Mouse (Mus musculus) induced T-regulatory cell, adult 2 months (primary cell): ENCODE results near the gene Nxn.

Experiments
- DNase-seq: peaks from one replicate; pipeline ENCODE4 v3.0.0-alpha.2; 2012; ENCODE audit warnings: low read depth

Gene Nxn

DNA sequence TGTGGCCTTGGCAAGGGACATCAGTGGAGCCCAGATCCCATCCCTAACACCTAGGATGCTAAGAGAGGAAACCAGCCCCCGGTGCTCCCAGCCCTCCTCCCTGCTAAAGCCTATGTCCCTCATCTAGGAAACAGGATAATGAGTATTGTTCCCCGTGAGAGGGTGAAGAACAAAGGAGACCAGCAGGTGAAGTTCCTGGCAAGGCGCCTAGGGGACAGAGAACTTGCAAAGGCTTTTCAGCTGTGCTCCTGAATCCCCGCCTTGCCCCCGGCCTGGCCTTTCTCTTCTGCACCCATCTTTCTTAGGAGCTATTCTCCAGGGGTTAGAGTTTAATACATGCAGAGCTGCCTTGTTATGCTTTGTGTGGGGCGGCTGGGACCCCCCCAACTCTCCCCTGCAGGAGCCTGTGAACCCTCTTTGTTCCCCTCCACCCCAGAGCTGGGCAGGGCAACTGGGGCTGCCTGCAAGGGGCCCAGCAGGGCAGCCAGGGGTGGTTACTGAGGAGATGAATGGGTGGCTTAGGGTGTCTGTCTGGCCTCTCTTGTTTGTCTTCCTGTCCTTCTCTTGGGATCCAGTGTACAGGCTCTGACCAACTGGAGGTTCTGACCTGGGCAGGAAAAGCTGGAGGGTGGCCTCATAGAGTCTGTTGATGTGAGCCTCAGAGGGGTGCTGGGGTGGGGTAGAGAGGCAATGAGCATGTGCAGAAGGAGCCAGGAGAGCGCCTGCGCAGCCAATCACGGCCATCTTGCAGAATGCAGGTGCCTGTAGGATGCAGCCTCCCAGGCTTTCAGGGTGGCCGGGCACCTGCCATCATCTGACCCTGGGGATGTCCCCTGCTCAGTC, 138.5 kb downstream of the Nxn start:
- no peak for DNase-seq

- DNase-seq: no peak
Measured at GRCm38 (mm10) chr11:76258511-76258910, 140.4 kb downstream of the Nxn start.

DNA sequence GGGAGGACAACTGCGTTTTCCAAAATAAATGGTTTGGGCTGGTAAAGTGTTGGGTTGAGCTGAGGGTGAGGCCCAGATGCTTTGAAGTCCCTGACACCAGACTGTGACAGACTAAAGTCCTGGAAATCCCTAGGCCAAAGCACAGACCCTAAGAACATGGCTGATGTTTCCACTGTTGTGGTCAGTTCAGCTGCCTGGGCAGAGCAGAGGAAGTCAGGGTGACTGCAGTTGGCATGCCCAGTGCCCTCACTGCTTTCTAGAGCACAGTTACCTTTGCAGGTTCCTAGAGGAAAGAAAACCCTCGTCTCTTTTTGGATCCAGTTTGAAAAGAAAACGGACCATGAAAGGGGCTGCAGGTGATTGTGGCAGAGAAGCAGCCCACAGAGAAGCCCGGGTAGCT, 141.6 kb downstream of the Nxn start:
- no peak for DNase-seq

DNA sequence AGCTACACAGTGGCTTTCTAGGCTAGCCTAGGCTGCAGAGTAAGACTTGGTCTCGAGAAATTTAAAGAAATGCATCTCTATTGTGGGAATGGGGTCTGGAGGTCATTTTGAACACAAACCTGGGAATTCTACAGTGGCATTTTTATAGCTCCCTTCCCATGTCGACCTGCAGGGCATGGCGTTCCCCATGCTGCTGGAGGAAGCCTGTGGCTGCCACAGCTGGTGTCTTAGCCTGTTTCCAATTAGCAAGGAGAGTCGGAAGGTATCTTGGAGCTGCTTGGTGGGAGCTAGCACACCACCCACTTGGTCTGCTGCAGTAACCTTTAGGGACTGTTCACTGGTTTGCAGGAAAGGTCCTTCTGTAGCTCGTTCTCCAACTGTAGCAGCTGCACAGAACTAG, 142.8 kb downstream of the Nxn start:
- no peak for DNase-seq

DNA sequence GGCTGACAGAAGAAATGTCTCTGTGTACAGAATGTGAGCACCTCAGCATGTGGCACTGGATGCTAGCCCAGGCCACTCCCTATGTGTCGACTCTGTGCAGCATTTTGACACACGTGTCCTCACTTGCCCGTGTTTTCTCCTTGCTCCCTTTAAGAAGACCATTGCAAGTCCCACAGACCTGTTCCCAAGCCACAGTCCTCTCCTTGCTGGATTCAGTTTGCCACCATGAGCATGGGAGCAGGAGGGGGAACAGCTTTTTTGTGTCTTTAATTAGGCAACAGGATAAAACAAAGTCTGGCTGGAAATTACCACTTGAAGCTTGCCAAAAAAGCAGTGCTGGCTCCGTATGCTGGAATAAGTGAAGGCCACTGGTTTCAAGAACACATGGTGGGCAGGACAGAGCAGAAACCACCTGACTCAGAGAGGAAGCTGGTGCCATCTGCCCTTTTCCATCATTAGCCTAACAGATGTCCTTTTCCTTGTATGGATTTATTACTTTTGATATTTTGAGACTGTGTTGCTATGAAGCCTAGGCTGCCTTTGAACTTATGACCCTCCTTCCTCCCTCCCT, 143.4 kb downstream of the Nxn start:
- no peak for DNase-seq

GRCm38 (mm10) chr11:76253918-76254264, 145.0 kb downstream of the Nxn start:
- no peak for DNase-seq

GRCm38 (mm10) chr11:76253145-76253917, 145.6 kb downstream of the Nxn start:
- DNase-seq: peak; percentile 89

DNA sequence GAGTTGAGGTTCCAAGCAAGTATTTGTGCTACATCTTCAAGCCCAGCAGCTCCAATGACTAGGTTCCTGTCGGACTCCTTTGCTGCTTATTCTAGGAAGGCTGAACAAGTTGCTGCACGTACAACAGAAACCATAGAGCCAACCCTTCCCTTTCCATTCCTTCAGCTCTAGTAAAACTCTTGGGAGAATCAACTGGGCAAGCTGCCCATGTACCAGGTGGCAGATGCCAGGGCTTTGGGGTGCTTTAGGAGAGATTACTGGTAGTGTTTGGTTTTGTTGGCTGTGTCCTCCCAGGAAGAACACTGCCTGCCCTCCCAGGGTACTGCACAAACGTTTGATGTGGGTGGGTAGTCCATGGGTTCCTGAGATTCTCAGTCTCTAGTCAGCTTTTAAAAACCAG, 146.9 kb downstream of the Nxn start:
- DNase-seq: no peak

DNA sequence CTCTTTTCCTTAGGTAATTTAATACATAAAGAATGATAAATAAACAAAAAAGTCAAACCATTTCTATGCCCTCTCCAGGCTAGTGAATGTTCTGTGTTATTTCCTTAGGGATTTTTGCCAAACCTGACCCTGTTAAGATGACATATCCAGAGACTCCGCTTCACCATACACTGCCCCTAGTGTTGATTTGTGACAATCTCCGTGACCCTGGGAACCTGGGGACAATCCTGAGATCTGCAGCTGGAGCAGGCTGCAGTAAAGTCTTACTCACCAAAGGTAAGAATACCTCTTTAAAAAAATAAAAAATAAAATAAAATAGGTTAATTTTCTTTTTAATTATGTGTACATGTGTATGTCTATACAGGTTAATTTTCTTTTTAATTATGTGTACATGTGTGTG, 151.7 kb downstream of the Nxn start:
- no peak for DNase-seq

DNA sequence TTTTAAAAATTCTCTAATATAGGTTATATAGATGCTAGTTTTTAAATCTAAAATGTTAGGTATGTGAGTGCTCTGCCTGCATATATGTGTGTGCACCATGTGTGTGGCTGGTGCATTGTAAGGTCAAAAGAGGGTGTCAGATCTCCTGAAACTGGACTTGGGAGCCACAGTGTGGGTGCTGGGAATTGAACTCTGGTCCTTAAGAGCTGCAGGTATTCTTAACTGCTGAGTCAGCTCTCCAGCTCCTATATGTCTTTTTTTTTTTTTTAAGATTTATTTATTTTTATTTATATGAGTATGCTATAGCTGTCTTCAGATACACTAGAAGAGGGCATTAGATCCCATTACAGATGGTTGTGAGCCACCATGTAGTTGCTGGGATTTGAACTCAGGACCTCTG, 152.5 kb downstream of the Nxn start:
- no peak for DNase-seq

DNA sequence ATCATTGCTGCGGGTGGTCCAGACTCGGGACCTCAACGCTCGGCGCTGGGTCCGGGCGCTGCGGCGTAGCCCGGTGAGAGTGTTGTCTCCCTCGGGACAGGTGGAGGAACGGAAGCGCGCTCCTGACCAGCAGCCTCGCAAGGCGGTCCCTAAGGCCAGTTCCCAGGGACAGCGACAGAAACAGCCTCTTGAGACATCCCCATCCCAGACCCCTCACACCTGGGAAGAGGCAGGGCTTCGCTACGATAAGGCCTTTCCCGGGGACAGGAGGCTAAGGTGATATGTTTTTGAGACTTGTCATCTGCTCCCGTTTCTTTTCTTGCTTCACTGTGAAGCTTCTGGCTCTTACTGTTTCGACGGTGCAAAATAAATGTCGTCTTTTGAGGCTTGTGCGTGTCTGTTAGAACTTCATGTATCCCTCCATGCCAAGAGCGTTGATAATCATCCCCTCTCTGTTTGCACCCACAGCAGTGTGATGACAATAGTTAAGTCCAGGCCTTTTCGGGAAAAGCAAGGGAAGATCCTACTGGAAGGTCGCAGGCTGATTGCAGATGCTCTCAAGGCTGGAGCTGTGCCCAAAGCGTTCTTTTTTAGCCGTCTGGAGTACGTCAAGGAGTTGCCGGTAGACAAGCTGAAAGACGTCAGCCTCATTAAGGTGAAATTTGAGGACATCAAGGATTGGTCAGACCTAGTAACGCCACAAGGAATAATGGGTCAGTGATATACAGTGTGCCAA, 155.0 kb downstream of the Nxn start:
- no peak for DNase-seq

DNA sequence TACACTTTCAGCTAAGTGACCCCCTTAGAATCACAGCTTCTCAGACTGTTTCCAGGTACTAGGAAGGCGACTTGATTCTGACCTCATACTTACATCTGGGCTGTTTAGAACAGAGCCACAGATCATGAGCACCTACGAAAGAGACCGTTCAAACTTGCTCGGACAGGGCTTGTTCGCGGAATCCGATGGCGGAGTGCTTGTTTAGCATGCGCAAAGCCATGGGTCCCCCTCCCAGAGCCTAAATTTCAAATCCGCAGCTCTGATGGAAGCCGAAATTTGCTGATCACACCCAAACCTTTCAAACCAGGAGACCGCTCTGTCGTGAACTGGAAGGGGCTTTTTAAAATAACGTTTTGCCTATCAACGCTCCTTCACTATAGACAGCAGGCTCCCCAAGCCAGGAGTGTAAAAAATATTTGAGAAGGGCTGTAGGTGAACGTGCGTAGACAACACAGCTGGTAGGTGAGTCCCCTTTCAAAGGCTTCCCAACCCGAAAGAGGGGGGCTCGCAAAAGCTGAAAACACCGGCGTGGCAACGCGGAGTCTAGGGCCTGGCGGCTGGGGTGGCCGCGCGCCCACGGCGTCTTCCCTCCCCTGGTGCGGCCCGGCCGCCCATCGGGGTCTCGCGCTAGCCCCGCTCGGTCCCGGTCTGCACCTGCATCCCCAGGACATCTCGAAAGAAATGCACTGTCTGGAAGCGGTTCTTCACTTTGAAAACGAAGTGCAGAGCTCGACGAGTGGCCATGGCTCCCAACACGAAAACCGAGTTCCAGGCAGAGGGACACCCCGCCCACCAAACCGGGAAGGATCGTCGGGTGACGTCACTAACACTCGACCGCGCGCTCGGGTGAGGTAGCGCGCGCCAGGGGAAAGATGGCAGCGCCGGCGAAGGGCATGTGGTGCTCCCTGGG, 155.8 kb downstream of the Nxn start, which contains the start of the genes Mrm3 and Glod4:
TSS of gene Mrm3 (plus strand) at position 815 of the 910 bp plus-strand sequence.
TSS of gene Glod4 (minus strand) at position 825 of the 910 bp plus-strand sequence.
- peak; percentile 92 for DNase-seq

DNA sequence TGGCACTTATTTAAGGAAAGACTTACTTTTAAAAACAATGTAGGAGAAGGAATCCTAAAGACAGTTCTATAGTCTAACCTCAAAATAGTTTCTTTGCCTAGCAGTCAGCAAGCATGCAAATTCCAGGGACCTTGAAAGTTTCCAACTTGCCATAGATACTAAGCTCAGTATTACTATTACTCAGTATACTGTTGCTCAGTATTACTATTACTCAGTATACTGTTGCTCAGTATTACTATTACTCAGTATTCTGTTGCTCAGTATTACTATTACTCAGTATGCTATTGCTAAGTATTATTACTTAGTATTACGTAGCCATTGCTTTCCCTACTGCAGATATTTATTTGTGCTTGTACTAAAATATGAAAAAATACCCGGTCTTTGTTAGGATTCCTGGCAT, 159.2 kb downstream of the Nxn start:
- DNase-seq: no peak

DNA sequence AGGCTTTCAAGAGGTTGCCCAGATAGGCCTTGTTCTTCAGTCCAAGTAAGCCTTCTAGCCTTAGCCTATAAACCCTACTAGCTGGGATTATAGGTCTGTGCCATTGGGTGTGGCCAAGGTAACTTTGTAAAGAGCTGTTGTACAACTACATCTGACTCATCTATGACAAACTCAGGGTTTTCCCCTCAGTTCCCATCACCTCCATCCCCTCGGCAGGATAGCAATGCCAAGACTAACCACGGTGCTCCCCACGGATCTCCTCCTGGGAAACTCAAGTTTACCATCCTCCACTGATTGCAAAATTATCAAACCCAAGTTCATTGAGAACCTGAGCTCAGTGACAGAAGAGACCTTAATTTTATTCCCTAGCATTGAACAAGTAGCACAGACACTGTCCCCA, 162.8 kb downstream of the Nxn start:
- DNase-seq: no peak

- DNase-seq: no peak
Measured at GRCm38 (mm10) chr11:76225051-76225450, 173.9 kb downstream of the Nxn start.

DNA sequence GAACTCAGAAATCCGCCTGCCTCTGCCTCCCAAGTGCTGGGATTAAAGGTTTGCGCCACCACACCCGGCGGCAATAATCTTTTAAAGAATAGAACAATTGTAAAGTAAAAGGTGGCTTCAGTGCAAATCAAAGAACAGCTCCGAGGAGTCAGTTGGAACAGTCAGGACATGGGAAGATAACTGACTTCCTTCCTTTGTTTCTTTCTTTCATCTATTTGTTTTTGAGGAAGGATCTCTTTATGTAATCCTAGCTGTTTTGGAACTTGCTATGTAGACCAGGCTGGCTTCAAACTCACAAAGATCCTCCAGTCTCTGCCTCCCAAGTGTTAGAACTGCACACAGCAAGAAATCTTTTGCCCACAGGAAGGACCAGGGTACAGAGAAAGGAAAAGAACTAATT, 174.3 kb downstream of the Nxn start:
- DNase-seq: no peak

GRCm38 (mm10) chr11:76217390-76217800, 181.5 kb downstream of the Nxn start, which contains the start of the genes Dbil5 and Gemin4:
TSS of gene Dbil5 (plus strand) at chr11:76217608.
TSS of gene Gemin4 (minus strand) at chr11:76217664.
- DNase-seq: peak; percentile 99

GRCm38 (mm10) chr11:76216681-76217389, 182.1 kb downstream of the Nxn start:
- no peak for DNase-seq

DNA sequence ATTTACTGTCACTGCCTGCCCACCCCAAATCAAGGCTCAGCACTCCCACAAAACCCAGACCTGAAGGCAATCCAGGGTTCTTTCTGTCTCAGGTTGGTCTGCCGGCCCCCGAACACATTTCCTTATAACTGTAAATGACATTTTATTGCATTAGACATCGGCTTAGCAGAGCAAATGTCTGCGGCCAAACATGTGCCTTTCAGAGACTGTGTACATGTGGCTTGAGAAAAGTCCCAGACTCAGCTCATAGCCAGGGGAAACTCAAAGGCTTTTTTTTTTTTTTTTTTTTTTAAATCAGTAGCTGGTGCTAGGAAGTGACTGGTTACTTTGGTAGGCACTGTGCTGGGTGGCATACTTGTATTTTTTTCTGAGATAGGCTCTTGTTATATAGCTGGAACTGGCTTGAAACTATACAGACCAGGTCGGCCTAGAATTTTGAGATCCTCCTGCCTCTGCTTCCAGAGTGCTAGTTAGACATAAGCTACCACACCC, 182.8 kb downstream of the Nxn start:
- peak; percentile 34 for DNase-seq

DNA sequence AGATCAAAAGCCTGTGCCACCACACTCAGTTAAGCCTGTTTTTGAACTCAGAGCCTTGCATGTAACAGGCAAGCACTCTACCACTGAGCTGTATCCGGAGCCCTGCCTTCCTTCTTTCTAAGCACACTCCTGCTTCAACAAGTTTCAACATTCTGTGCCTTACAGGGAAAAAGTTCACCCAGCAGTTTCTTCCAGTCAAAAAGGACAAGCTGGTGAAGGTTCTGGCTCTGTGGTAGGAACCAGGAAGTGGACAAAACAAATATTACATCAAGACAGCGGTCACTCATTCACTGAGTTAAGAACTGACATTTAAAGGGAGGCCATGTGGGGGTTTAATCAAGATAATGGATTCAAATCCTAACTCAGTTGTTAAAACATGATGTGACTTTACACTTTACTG, 183.9 kb downstream of the Nxn start:
- DNase-seq: no peak
